Comparison of ENCODE assay signal across 8 mouse cellular contexts in the genomic region with DNA sequence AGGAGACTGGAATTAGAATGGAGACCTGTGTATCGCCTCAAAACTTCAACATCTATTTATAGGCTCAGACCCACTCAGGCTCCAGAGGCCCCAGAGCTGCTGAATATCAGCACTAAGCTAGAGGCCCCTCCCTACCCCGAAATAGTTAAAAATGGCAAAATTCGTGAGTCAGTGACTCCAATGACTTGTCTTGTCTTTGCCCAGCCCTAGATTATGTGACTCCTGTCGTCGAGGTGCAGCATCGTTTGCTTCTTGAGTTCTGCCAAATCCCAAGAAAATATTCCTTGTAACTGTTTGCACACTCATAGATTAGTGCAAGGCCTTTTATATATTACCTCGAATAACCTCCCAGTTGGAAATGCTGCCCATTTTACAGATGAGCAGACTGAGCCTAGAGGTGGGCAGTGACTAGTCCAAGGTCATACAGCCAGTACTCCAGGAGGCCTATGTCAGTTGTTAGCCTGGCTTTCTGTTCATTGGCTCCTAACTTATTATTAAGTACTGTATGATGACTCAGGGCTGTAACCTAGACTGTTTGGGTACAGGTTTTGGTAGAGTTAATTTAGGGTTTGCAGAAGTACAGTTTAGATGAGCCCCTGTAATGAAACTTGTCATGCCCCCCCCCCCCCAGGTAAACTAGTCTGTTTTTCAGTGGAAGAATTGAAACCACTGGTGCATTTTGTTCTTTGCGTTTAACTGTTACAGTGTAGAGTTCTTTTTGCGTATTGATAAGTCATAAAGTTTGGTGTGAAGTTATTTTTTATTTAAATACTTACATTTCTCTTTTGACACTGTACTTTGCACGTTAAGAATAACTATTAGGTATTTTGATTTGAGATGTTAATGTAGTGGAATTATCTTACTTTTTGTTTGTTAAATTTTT. TPM values are rescaled to one million over a fixed set of nuclear protein-coding genes. Genes with fewer than 3 reads are reported as not detected.
DNase-seq lines count a peak whose midpoint lies in the region; ATAC-seq lines count a peak whose summit lies in the region.

No protein-coding gene starts in this region.

- peak; percentile 39 for DNase-seq in embryo, embryonic 10.5 days (ENCODE audit: low spot score)
- DNase-seq in embryo, embryonic 11 days: no peak
- peak; percentile 75 for DNase-seq in 416B (ENCODE audit: low read depth)
- no peak for DNase-seq in embryonic facial prominence, embryonic 14.5 days (ENCODE audit: low spot score)
- DNase-seq in splenic B cell, adult 2 months (ENCODE audit: low read depth, low spot score): peak; percentile 42
- no peak for DNase-seq in embryo, embryonic 10 days (ENCODE audit: low spot score)
- DNase-seq in spleen, postnatal 10 days (ENCODE audit: low spot score in 2 of 2): no peak

- peaks cover 30% of the 10 kb centered on the region for H3K4me1 ChIP-seq in embryonic facial prominence, embryonic 14.5 days (ENCODE audit: control insufficient read depth, insufficient read depth, low read length)
- peaks cover 35% of the 10 kb centered on the region for H3K4me1 ChIP-seq in limb, embryonic 13.5 days

- H3K4me3 ChIP-seq in embryonic facial prominence, embryonic 14.5 days (ENCODE audit: low read depth, low read length): peak overlapping the region; percentile 97
- peak overlapping the region; percentile 100 for H3K4me3 ChIP-seq in limb, embryonic 13.5 days

- H3K27me3 ChIP-seq in embryonic facial prominence, embryonic 14.5 days (replicated peaks; ENCODE audit: control insufficient read depth, insufficient read depth, low read length): no peaks in the 10 kb centered on the region
- no peaks in the 10 kb centered on the region for H3K27me3 ChIP-seq in limb, embryonic 13.5 days
- no peaks in the 10 kb centered on the region for H3K27me3 ChIP-seq in splenic B cell, adult 2 months (ENCODE audit: control insufficient read depth, insufficient read depth, low read length, poor library complexity, severe bottlenecking)

- peak overlapping the region; percentile 68 for H3K4me2 ChIP-seq in embryonic facial prominence, embryonic 14.5 days (ENCODE audit: low read depth, low read length)
- peak overlapping the region; percentile 84 for H3K4me2 ChIP-seq in limb, embryonic 13.5 days (replicated peaks)

- 24% methylated on average over 10 of the region's 10 CpGs for WGBS in embryonic facial prominence, embryonic 14.5 days
- WGBS in limb, embryonic 13.5 days: 29% methylated on average over 10 of the region's 10 CpGs

- no peaks in the 10 kb centered on the region for H3K36me3 ChIP-seq in embryonic facial prominence, embryonic 14.5 days (ENCODE audit: control insufficient read depth, insufficient read depth, low read length)
- H3K36me3 ChIP-seq in limb, embryonic 13.5 days: no peaks in the 10 kb centered on the region
- no peaks in the 10 kb centered on the region for H3K36me3 ChIP-seq in splenic B cell, adult 2 months (ENCODE audit: control insufficient read depth, insufficient read depth, low read length, poor library complexity, severe bottlenecking)

- H3K27ac ChIP-seq in embryonic facial prominence, embryonic 14.5 days (replicated peaks; ENCODE audit: low read depth, low read length): peak overlapping the region; percentile 100
- peak overlapping the region; percentile 100 for H3K27ac ChIP-seq in limb, embryonic 13.5 days

- peak overlapping the region; percentile 99 for H3K9ac ChIP-seq in embryonic facial prominence, embryonic 14.5 days (ENCODE audit: low read depth, low read length)
- H3K9ac ChIP-seq in limb, embryonic 13.5 days: peak overlapping the region; percentile 100

- no peaks in the 10 kb centered on the region for H3K9me3 ChIP-seq in embryonic facial prominence, embryonic 14.5 days (ENCODE audit: control insufficient read depth, low read length)
- no peaks in the 10 kb centered on the region for H3K9me3 ChIP-seq in limb, embryonic 13.5 days

- no peak for ATAC-seq in embryonic facial prominence, embryonic 14.5 days (ENCODE audit: low read depth)
- ATAC-seq in limb, embryonic 13.5 days (ENCODE audit: low FRiP score, low read depth): no peak

RNA-seq across cellular contexts. Expression of gene Dyrk1a, which starts 1.5 kb away (rescaled TPM):
- 11.2 and 12.1 TPM in 2 replicates for polyA plus RNA-seq in embryonic facial prominence, embryonic 14.5 days (2014; fragmentation: Nextera tagmentation; extraction: Ambion mirVana)
- polyA plus RNA-seq in limb, embryonic 13.5 days (2015; fragmentation: Nextera tagmentation; extraction: Ambion mirVana): 10.3 and 11.5 TPM in 2 replicates

RNA-seq across cellular contexts. Expression of gene Vps26c, which starts 44.7 kb away (rescaled TPM):
- polyA plus RNA-seq in embryonic facial prominence, embryonic 14.5 days (2014; fragmentation: Nextera tagmentation; extraction: Ambion mirVana): 54.9 and 56.6 TPM in 2 replicates
- 55.2 and 60.2 TPM in 2 replicates for polyA plus RNA-seq in limb, embryonic 13.5 days (2015; fragmentation: Nextera tagmentation; extraction: Ambion mirVana)

Comparison
In these comparisons a context has a peak if more than half of its experiments do, and no peak if none do; other contexts are left out.
1. DNase-seq: peak in embryo, embryonic 10.5 days (single experiment), 416B (single experiment) and splenic B cell, adult 2 months (single experiment); none in embryo, embryonic 11 days (single experiment), embryonic facial prominence, embryonic 14.5 days (single experiment), embryo, embryonic 10 days (single experiment) and spleen, postnatal 10 days (0 of 2).